Mouse (Mus musculus) kidney, postnatal 0 days (tissue): ENCODE data around the gene Zfp365. TPM values are rescaled to one million over a fixed set of nuclear protein-coding genes. Genes with fewer than 3 reads are reported as not detected.

Experiments used
- ATAC-seq: fragments of 200-750 bp; cut with Nextera tagmentation; replicated peaks from 2 replicates; pipeline ENCODE4 v1.8.0; 2017; ENCODE audit warnings: low read depth, moderate number of reproducible peaks, moderate TSS enrichment, moderate library complexity; ENCODE audit not compliant: low FRiP score
- DNase-seq: peaks from one replicate; pipeline ENCODE4 v3.0.0-alpha.2; 2016; ENCODE audit warnings: low spot score
- H3K27ac ChIP-seq: fragments of 300-500 bp; sonication (generic); 2 replicates; pipeline ENCODE4 v1.5.1; 2014; ENCODE audit warnings: mild to moderate bottlenecking
- H3K27me3 ChIP-seq: fragments of 300-500 bp; sonication (generic); 2 replicates; pipeline ENCODE4 v1.6.1; 2014; ENCODE audit warnings: low read length, mixed read lengths; ENCODE audit not compliant: insufficient read depth
- H3K36me3 ChIP-seq: fragments of 300-500 bp; sonication (generic); 2 replicates; pipeline ENCODE4 v1.6.1; 2014; ENCODE audit warnings: low read length, mixed read lengths; ENCODE audit not compliant: insufficient read depth
- H3K4me1 ChIP-seq: fragments of 300-500 bp; sonication (generic); replicated peaks from 2 replicates; pipeline ENCODE4 v1.6.1; 2014; ENCODE audit warnings: antibody characterized with exemption, low read length, mixed read lengths; ENCODE audit not compliant: insufficient read depth
- H3K4me2 ChIP-seq: fragments of 300-500 bp; sonication (generic); 2 replicates; pipeline ENCODE4 v1.6.1; 2014; ENCODE audit warnings: mild to moderate bottlenecking, low read length, moderate library complexity, mixed read lengths
- H3K4me3 ChIP-seq: fragments of 300-500 bp; sonication (generic); replicated peaks from 2 replicates; pipeline ENCODE4 v1.5.1; 2014; ENCODE audit warnings: low read depth, low read length
- H3K9ac ChIP-seq: fragments of 300-500 bp; sonication (generic); 2 replicates; pipeline ENCODE4 v1.6.1; 2014; ENCODE audit warnings: low read depth, low read length
- H3K9me3 ChIP-seq: fragments of 300-500 bp; sonication (generic); replicated peaks from 2 replicates; pipeline ENCODE4 v1.6.1; 2016; ENCODE audit warnings: low read length, inconsistent platforms, mixed read lengths
- CTCF ChIP-seq: IDR thresholded peaks from 2 replicates; pipeline ENCODE4 v1.5.1; 2016; ENCODE audit warnings: antibody characterized with exemption, low read depth, mild to moderate bottlenecking, moderate library complexity
- WGBS: fragments of 180-500 bp; shearing (Covaris S2); extraction: QIAGEN DNeasy Blood & Tissue Kit; methylation state at CpG from one replicate; pipeline ENCODE4 v1.1.7; 2014; 5-methylcytosine and 5-hydroxymethylcytosine counted together
- polyA plus RNA-seq: library from polyadenylated mRNA; unstranded; fragments of >200 nt; fragmentation: Nextera tagmentation; extraction: Ambion mirVana; gene quantifications from 2 replicates; pipeline ENCODE4 v1.2.1, GENCODE M21; 2015

The Zfp365 gene
- polyA plus RNA-seq, 1 experiment from 2014 or later, result 0.63 TPM

DNA sequence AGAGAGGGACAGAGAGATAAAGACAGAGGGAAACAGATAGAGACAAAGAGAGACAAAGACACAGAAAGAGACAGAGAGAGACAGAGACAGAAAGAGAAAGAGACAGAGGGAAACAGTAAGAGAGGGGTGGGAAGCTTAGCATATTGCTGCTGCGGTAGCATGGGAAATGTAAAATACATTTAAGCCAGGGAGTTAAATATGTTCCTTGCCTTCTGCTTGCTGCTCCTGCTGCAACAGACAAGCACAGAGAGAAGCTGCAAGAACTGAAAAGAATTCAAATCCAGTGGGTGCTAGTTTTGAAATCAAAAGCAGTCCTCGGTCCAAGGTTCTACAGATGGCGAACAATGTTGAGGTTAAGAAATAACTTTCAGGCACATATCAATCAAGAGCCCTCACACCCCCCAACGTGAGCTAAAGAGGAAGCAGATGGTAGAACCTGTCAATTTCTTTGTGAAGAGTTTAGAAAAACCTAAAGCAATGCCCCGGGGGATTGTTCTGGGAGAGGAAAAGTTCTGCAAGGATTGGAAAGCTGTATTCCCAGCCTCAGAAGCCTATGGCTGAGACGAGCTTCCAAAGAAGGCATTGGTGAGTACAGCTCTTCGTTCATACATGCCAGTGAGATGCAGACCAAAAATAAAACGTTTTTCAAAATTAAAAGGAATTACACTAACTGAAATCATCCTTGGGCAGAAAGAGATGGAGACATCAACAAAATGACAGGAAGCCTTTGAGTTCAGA, 15.4 kb upstream of the Zfp365 start:
- no peak overlapping the region for H3K9ac ChIP-seq
- 78% methylated on average over 8 of the region's 8 CpGs for WGBS
- TF ChIP-seq CTCF, result no peak
- no peak overlapping the region for H3K4me3 ChIP-seq
- H3K27me3 ChIP-seq, result no peaks in the 10 kb centered on the region
- no peaks in the 10 kb centered on the region for H3K4me1 ChIP-seq
- no peak overlapping the region for H3K27ac ChIP-seq
- ATAC-seq (no peak), DNase-seq (no peak)
- no peaks in the 10 kb centered on the region for H3K36me3 ChIP-seq
- no peaks in the 10 kb centered on the region for H3K9me3 ChIP-seq
- H3K4me2 ChIP-seq, result no peak overlapping the region

GRCm38 (mm10) chr10:67924030-67924429, 11.6 kb upstream of the Zfp365 start:
- Histone ChIP-seq H3K9me3 (no peaks in the 10 kb centered on the region), H3K4me1 (no peaks in the 10 kb centered on the region), H3K4me2 (no peak overlapping the region), H3K27ac (no peak overlapping the region), H3K9ac (no peak overlapping the region), H3K4me3 (no peak overlapping the region), H3K27me3 (no peaks in the 10 kb centered on the region), H3K36me3 (no peaks in the 10 kb centered on the region)
- TF ChIP-seq CTCF, result 0 out of 2 replicates have a peak, but pooled peaks have one; percentile 23
- DNase-seq, result no peak
- WGBS, result 59% methylated on average over 7 of the region's 7 CpGs
- no peak for ATAC-seq

- no peak for TF ChIP-seq CTCF
- 92% methylated on average over 6 of the region's 6 CpGs for WGBS
- no peak overlapping the region for H3K4me2 ChIP-seq
- no peaks in the 10 kb centered on the region for H3K36me3 ChIP-seq
- no peaks in the 10 kb centered on the region for H3K9me3 ChIP-seq
- no peaks in the 10 kb centered on the region for H3K4me1 ChIP-seq
- no peak for ATAC-seq
- no peak overlapping the region for H3K27ac ChIP-seq
- H3K4me3 ChIP-seq, result no peak overlapping the region
- no peaks in the 10 kb centered on the region for H3K27me3 ChIP-seq
- no peak overlapping the region for H3K9ac ChIP-seq
- no peak for DNase-seq
These were observed 9.3 kb upstream of the Zfp365 start for GRCm38 (mm10) chr10:67921777-67922176.

- ATAC-seq, result no peak
- Histone ChIP-seq H3K4me2 (no peak overlapping the region), H3K4me3 (no peak overlapping the region), H3K27ac (no peak overlapping the region), H3K9me3 (no peaks in the 10 kb centered on the region), H3K4me1 (no peaks in the 10 kb centered on the region), H3K27me3 (no peaks in the 10 kb centered on the region), H3K36me3 (no peaks in the 10 kb centered on the region), H3K9ac (no peak overlapping the region)
- no peak for TF ChIP-seq CTCF
- no peak for DNase-seq
- 93% methylated on average over 4 of the region's 4 CpGs for WGBS
These were observed 7.2 kb upstream of the Zfp365 start for GRCm38 (mm10) chr10:67919706-67920105.

GRCm38 (mm10) chr10:67918194-67918899, 5.9 kb upstream of the Zfp365 start:
- TF ChIP-seq CTCF, result no peak
- 79% methylated on average over 4 of the region's 4 CpGs for WGBS
- no peak overlapping the region for H3K9ac ChIP-seq
- no peaks in the 10 kb centered on the region for H3K36me3 ChIP-seq
- no peaks in the 10 kb centered on the region for H3K4me1 ChIP-seq
- H3K27ac ChIP-seq, result no peak overlapping the region
- no peak overlapping the region for H3K4me3 ChIP-seq
- DNase-seq, result no peak
- H3K27me3 ChIP-seq, result no peaks in the 10 kb centered on the region
- H3K9me3 ChIP-seq, result no peaks in the 10 kb centered on the region
- no peak overlapping the region for H3K4me2 ChIP-seq
- no peak for ATAC-seq

DNA sequence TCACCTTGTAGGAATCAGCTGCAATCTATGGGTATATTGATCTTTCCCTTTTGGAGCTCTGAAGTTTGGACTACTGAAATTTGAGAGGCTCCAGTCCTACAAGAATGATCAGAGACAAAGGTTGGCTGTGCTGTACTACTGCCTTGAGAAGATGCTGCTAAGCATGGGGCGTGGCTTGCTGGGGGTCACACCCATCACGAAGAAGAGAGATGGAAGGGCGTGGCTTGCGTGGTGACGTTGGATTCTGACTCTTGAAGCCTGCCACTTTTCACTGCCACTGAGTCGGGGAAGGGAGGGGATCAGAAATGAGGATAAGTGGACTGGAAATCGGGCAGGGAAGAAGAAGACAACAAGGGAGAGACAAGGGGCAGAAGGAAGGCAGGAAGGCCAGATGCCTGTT, 4.9 kb upstream of the Zfp365 start:
- WGBS, result 60% methylated on average over 7 of the region's 7 CpGs
- TF ChIP-seq CTCF, result no peak
- Histone ChIP-seq H3K36me3 (no peaks in the 10 kb centered on the region), H3K9me3 (no peaks in the 10 kb centered on the region), H3K27ac (no peak overlapping the region), H3K27me3 (no peaks in the 10 kb centered on the region), H3K9ac (no peak overlapping the region), H3K4me2 (no peak overlapping the region), H3K4me1 (no peaks in the 10 kb centered on the region), H3K4me3 (no peak overlapping the region)
- ATAC-seq, result no peak
- DNase-seq, result no peak
